Mouse (Mus musculus) frontal cortex, postnatal 10 days (tissue): ENCODE measurements at regions not wholly inside any gene's neighbourhood (a gene's known extent, or its start where the extent isn't known, plus 50 kb on each side); places are given as distances from the start of the nearest gene placed in this dataset.

Source experiments
- DNase-seq, 2 experiments: peaks; one replicate each; pipeline ENCODE4 v3.0.0; 2022; ENCODE audit warnings: low spot score in 2 of 2, mixed read lengths in 1 of 2

DNA sequence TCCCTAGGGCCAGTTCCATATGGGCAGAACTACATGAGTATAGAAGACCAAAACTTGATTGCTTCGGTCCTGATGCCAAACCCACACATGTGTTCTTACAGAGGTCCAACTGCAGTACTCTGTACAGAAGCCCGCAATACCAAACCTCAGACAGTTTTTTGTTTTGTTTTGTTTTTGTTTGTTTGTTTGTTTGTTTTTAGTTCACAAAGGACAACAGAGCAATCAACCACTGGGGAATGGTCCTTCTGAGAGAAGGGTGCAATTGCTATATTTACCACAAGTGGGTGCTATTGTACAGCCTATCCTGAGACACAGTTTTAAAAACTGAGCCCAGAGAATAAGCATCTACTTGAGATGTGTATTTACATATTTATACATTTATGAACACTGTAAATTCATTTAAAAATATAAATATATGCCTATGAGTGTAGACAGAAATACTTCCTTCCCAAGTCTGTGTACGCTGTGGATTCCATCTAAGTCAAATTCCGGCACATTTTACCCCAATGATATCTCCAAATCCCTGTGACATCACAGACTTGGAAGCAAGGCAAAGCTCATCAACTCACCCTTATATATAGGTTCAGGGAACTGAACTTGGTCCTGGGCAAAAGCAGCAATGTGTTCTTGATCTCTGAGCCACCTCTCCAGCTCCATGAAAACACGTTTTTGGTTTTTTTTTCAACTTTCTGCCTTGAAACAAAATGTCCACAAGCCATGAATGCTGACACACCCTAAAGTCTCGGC, 101.3 kb upstream of the A26c2 start:
- DNase-seq, result peak in 1 of 2 experiments; percentile 12

- DNase-seq, result peak in 1 of 2 experiments; percentile 22
These were observed 98.8 kb upstream of the A26c2 start for GRCm38 (mm10) chr7:62922246-62922645.

- no peak for DNase-seq
These were observed 70.9 kb upstream of the A26c2 start for GRCm38 (mm10) chr7:62894337-62894736.

GRCm38 (mm10) chr7:62877033-62877432, 53.6 kb upstream of the A26c2 start:
- peak in 1 of 2 experiments; percentile 6 for DNase-seq
